Mouse (Mus musculus) olfactory bulb, adult 2 months (tissue): Measurements from ENCODE around the gene Dnajc24. TPM values are rescaled to one million over a fixed set of nuclear protein-coding genes. Genes with fewer than 3 reads are reported as not detected.

Source experiments
- H3K27ac ChIP-seq: fragments of 200-500 bp; 2 replicates; pipeline ENCODE4 v1.5.1; 2012; ENCODE audit warnings: low read depth, low read length; ENCODE audit not compliant: insufficient read depth
- H3K4me1 ChIP-seq: fragments of 200-500 bp; 2 replicates; pipeline ENCODE4 v1.6.1; 2012; ENCODE audit warnings: low read length; ENCODE audit not compliant: control insufficient read depth, insufficient read depth
- H3K4me3 ChIP-seq: fragments of 200-500 bp; 2 replicates; pipeline ENCODE4 v1.5.1; 2012; ENCODE audit warnings: mild to moderate bottlenecking, low read depth, low read length, moderate library complexity; ENCODE audit not compliant: insufficient read depth
- CTCF ChIP-seq: fragments of 200-500 bp; IDR thresholded peaks from 2 replicates; pipeline ENCODE4 v1.5.1; 2012; ENCODE audit warnings: low read depth, mild to moderate bottlenecking, low read length, moderate library complexity; ENCODE audit not compliant: insufficient read depth
- POLR2A ChIP-seq: fragments of 200-500 bp; IDR thresholded peaks from 2 replicates; pipeline ENCODE4 v1.6.1; 2012; ENCODE audit warnings: mild to moderate bottlenecking, low read depth, low read length, moderate library complexity; ENCODE audit not compliant: insufficient read depth
- WGBS: fragments of 180-500 bp; shearing (Covaris S2); methylation state at CpG from one replicate; pipeline ENCODE4 v1.1.7; 2018; 5-methylcytosine and 5-hydroxymethylcytosine counted together
- polyA plus RNA-seq: library from polyadenylated mRNA; stranded (reverse); fragments of >200 nt; gene quantifications from 2 replicates; pipeline ENCODE4 v1.2.4, GENCODE M21; 2012; ENCODE audit warnings: low replicate concordance; ENCODE audit not compliant: missing spikeins, insufficient read depth, insufficient read length

Dnajc24 gene
- polyA plus RNA-seq, 1 experiment: not detected

DNA sequence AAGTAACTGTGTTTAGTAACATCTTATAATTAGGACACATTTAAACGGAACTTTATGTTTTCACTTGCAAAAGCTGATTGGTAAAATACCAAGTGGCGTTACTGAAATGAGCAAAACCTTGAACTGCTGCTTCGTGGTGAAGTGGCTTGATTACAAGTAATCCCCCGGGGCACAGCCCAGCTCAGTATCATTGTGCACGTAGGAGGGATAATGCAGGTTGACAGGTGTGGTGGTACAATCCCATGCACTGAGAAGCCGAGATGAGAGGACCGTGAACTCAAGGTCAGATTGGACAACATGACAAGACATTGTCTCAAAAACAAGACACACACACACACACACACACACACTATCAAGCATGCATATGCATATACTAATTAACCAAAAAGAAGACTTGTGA is 18.1 kb downstream of the Dnajc24 start:
- H3K4me1 ChIP-seq: 0 out of 2 replicates have a peak, but pooled peaks cover 3% of the 10 kb centered on the region
- TF ChIP-seq CTCF (no peak), POLR2A (no peak)
- H3K27ac ChIP-seq: no peak overlapping the region
- WGBS: 74% methylated on average over 7 of the region's 7 CpGs
- no peak overlapping the region for H3K4me3 ChIP-seq

DNA sequence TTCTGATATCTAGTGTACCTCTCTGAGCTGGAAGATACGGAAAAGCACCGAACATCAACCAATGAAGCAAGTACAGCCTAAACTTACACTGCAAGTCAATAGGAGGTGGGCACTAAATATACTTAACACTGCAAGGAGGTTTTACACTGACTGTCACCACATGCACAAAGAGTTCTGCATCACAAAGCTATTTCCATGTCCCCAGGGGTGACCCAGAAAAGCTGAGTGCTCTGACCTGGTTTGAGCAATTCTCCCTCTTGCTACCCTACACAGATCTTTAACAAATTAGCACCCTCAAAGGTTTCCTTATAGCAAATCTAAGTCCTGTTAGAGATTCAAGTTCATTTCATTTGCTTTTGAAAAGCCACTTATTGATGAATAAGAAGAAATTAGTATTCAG is 25.3 kb downstream of the Dnajc24 start:
- Histone ChIP-seq H3K4me1 (no peaks in the 10 kb centered on the region), H3K27ac (no peak overlapping the region), H3K4me3 (no peak overlapping the region)
- 85% methylated on average over 2 of the region's 2 CpGs for WGBS
- TF ChIP-seq POLR2A: no peak
- TF ChIP-seq CTCF: no peak

DNA sequence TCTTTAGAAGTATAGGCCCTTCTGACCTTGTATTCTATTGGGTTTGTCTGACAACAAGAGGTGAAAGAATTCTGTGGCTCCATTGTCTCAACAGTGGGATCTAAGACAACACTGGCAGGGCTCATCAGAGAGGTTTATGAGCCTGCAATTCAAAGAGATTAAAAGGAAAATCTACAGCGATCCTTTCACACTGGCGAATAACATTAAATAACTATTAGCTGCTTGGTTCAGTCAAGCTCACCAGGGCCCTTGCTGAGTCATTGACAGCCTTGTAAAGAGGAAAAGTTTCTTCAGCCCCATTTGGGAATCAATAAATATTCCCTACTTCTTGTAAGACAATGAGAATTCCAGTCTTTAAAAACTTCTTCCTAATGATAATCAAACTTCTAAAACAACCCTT is 29.4 kb downstream of the Dnajc24 start:
- Histone ChIP-seq H3K4me3 (no peak overlapping the region), H3K27ac (no peak overlapping the region), H3K4me1 (no peaks in the 10 kb centered on the region)
- TF ChIP-seq CTCF (no peak), POLR2A (no peak)
- WGBS: 19% methylated on average over 2 of the region's 2 CpGs

DNA sequence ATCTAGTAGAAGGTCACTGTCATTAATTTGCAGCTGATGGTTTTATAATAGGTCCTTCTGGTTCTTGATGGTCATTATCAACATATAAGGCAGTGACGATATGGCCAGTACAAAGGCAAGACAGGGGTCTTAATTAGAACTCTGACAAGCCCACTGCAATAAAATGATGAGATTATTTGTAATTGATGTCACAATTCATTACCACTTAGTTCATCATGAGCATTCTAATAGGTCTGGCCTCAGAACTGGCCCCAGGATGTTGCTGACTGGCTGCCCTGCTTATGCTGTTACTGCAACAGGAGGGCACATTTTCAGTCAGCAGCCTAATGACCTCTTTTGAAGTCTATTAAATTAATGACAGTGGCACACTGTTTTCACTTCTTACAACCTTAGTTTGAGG is 39.9 kb downstream of the Dnajc24 start:
- 80% methylated on average over 1 of the region's 1 CpGs for WGBS
- TF ChIP-seq POLR2A (no peak), CTCF (no peak)
- Histone ChIP-seq H3K4me1 (no peaks in the 10 kb centered on the region), H3K27ac (no peak overlapping the region), H3K4me3 (no peak overlapping the region)

DNA sequence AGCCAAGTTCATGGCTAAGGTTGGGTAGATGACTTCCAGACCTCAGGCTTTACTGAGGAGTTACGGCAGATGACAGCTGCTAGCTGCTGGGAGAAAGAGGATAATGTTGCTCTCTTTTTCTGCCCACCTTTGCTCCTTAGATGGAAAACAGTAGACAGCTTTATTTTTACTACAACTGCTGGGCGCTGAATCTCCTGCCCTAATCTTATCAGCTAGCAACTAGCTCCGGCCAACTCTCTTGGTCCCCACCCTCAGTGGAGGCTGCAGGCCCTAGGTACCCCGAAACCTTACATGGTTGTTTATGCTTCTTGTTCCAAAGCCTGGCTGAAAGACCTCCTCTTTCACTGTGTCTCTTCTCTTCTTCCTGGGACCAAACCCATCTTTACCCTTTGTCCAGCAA is 49.5 kb downstream of the Dnajc24 start:
- no peaks in the 10 kb centered on the region; the same call in 1 of the 2 replicates for H3K4me1 ChIP-seq
- TF ChIP-seq POLR2A: no peak
- TF ChIP-seq CTCF: no peak
- 97% methylated on average over 4 of the region's 4 CpGs for WGBS
- no peak overlapping the region for H3K27ac ChIP-seq
- no peak overlapping the region for H3K4me3 ChIP-seq

DNA sequence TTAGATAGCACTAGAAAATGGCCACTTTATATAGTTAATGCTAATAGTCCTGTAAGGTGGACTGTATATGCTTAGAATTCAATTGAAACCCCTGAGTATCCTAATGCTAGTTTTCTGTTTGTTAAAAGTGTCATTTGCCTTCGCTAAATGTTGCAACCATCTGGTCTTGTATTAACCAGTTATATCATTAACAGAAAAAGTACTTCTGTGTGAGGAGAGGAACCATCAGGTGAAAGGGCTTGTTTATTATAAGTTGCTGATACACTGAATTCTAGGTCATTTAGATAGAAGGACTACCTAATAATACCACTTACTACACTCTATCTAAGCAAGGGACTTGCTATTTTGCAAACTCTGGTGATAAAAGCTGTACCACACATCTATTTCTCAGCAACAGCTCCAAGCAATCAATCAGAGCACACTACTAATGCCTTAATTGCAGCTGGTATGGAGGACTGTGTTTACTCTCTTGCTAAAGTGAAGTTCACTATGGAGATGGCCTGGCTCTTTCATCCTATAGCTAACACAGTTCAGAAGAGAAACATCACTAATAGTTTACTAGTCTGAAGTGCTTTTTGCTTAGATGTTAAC is 51.9 kb downstream of the Dnajc24 start:
- Histone ChIP-seq H3K4me1 (no peaks in the 10 kb centered on the region; the same call in 1 of the 2 replicates), H3K4me3 (no peak overlapping the region), H3K27ac (no peak overlapping the region)
- no peak for TF ChIP-seq POLR2A
- WGBS: 77% methylated on average over 1 of the region's 1 CpGs

DNA sequence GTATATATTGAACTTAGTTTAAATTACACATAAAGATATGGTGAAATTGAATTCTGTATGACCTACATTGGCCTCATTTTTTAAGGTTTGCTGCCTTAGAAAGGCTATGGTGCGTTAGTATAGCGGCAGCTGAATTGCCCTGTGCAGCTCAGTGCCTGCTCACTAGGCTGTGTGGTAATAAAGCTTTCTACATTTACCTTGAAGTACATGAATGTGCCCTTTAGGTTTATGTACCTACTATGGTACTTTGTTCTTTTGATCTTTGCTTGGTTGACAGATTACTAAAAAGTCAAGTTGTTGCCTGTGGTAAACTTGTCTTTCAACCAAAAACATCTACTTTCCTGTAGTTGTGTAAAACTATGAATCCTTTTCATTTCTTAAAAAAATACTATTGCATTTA is 53.2 kb downstream of the Dnajc24 start:
- Histone ChIP-seq H3K4me1 (no peaks in the 10 kb centered on the region; the same call in 1 of the 2 replicates), H3K27ac (no peak overlapping the region), H3K4me3 (no peak overlapping the region)
- 98% methylated on average over 2 of the region's 2 CpGs for WGBS
- no peak for TF ChIP-seq POLR2A

DNA sequence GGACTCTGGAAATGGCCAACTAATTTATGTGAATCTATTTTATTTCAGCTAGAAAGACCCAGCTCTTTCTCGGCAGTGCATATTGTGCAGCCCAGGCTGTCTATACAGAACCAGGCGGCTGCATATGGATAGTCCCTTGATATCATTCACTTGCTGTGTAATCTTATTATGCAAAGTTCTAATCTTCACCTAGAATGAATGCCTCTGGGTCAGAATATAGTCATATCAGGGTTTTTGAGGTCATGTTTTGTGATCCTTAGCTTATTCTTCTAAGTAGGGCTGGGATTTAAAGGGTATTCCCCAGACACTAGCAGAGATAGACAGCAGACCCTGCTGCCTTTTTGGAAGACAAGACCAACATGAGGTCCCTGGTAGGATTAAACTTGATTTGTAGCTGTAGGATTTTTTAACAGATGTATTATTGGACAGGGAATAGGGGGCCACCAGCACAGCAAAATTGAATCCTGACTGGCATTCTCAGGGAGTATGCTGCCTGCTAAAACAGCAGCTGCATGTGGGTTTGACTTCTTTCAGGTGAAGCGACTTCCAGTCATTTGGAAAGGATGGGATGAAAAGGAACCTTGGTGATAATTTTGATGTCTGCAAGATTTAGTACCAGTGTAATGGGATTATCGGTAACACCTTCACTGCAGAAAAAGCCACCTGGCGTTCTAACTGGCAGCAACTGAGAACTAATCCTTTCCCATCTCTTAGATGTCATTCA is 85.6 kb downstream of the Dnajc24 start:
- H3K4me1 ChIP-seq: no peaks in the 10 kb centered on the region
- 86% methylated on average over 5 of the region's 5 CpGs for WGBS
- H3K4me3 ChIP-seq: no peak overlapping the region
- TF ChIP-seq CTCF (no peak), POLR2A (no peak)
- H3K27ac ChIP-seq: no peak overlapping the region

Other genes starting within 250 kb of the Dnajc24 start
- not detected in 2 replicates for gene Elp4, start 99.0 kb downstream of the Dnajc24 start, polyA plus RNA-seq
- gene Immp1l, start 98.9 kb downstream of the Dnajc24 start, polyA plus RNA-seq: not detected in 2 replicates